Mouse (Mus musculus) ES-E14 (cell line): ENCODE measurements around the gene Tbpl1. TPM values are rescaled to one million over a fixed set of nuclear protein-coding genes. Genes with fewer than 3 reads are reported as not detected.

Experiments used
- DNase-seq: peaks from one replicate; pipeline ENCODE4 v3.0.0-alpha.2; 2013; ENCODE audit warnings: low read depth, low spot score
- H3K27ac ChIP-seq: 2 replicates; pipeline ENCODE4 v1.5.1; 2012; ENCODE audit warnings: low read depth, mild to moderate bottlenecking, low read length, moderate library complexity, mixed read lengths; ENCODE audit not compliant: poor library complexity, insufficient read depth, severe bottlenecking
- H3K36me3 ChIP-seq: 2 replicates; pipeline ENCODE4 v1.6.1; 2012; ENCODE audit warnings: mild to moderate bottlenecking, low read length, moderate library complexity, mixed read lengths; ENCODE audit not compliant: control insufficient read depth, poor library complexity, insufficient read depth, severe bottlenecking
- H3K4me1 ChIP-seq, 2 experiments: fragments of 150-350 bp in 1 of 2; sonication (generic) in 1 of 2; 2 replicates each; pipeline ENCODE4 v1.6.1; 2012; ENCODE audit warnings: low read length in 2 of 2, mild to moderate bottlenecking in 1 of 2, mixed read lengths in 1 of 2; ENCODE audit not compliant: control insufficient read depth in 2 of 2, insufficient read depth in 2 of 2, poor library complexity in 1 of 2
- H3K4me3 ChIP-seq, 2 experiments: fragments of 150-350 bp in 1 of 2; sonication (generic) in 1 of 2; 2 replicates each; pipeline ENCODE4 v1.5.1; 2012; ENCODE audit warnings: low read length in 2 of 2, low read depth in 1 of 2, mild to moderate bottlenecking in 1 of 2, mixed read lengths in 1 of 2; ENCODE audit not compliant: insufficient read depth in 1 of 2, poor library complexity in 1 of 2, severe bottlenecking in 1 of 2
- H3K9ac ChIP-seq: 2 replicates; pipeline ENCODE4 v1.6.1; 2012; ENCODE audit warnings: low read depth, mild to moderate bottlenecking, low read length, mixed read lengths; ENCODE audit not compliant: poor library complexity, insufficient read depth, severe bottlenecking
- H3K9me3 ChIP-seq: fragments of 150-350 bp; sonication (generic); 2 replicates; pipeline ENCODE4 v1.6.1; 2012; ENCODE audit warnings: low read depth, mild to moderate bottlenecking, low read length; ENCODE audit not compliant: control insufficient read depth, insufficient read depth
- CHD2 ChIP-seq: IDR thresholded peaks from 2 replicates; pipeline ENCODE4 v1.6.1; 2014; ENCODE audit warnings: mild to moderate bottlenecking, low read depth, low read length, inconsistent platforms
- HCFC1 ChIP-seq: IDR thresholded peaks from 2 replicates; pipeline ENCODE4 v1.6.1; 2012; ENCODE audit warnings: low read length, inconsistent platforms, borderline replicate concordance; ENCODE audit not compliant: insufficient read depth
- MAFK ChIP-seq: IDR thresholded peaks from 2 replicates; pipeline ENCODE4 v1.6.1; 2014; ENCODE audit warnings: mild to moderate bottlenecking, low read depth, low read length, inconsistent platforms; ENCODE audit not compliant: insufficient read depth
- ZC3H11A ChIP-seq: IDR thresholded peaks from 2 replicates; pipeline ENCODE4 v1.6.1; 2012; ENCODE audit warnings: low read depth, mild to moderate bottlenecking, inconsistent platforms, low read length, borderline replicate concordance
- ZNF384 ChIP-seq: IDR thresholded peaks from 2 replicates; pipeline ENCODE4 v1.6.1; 2012; ENCODE audit warnings: low read depth, low read length, inconsistent platforms
- in situ Hi-C, 2 experiments: fragments of 600-800 bp; cut with MboI; formaldehyde crosslinking; loops; one replicate each; pipeline ENCODE4 v1.15.1; 2025; ENCODE audit warnings: low sequenced_read_pairs in 2 of 2, inconsistent platforms in 1 of 2; ENCODE audit not compliant: unreplicated experiment in 2 of 2
- total RNA-seq: library from RNA; depleted of rRNA; stranded (reverse); fragments of 300-350 nt; gene quantifications from 2 replicates; pipeline ENCODE4 v1.2.3, GENCODE M21; 2012

The Tbpl1 gene
- total RNA-seq, 1 experiment, result 26.8 TPM

- no peak for TF ChIP-seq ZC3H11A
- no peak for TF ChIP-seq MAFK
- no peak for TF ChIP-seq CHD2
- TF ChIP-seq ZNF384, result no peak
- no peak for TF ChIP-seq HCFC1
- H3K27ac ChIP-seq, result peak overlapping the region; percentile 14; the same call in 1 of the 2 replicates
- H3K36me3 ChIP-seq, result no peaks in the 10 kb centered on the region
- H3K9ac ChIP-seq, result peak overlapping the region; percentile 87
- peaks cover 0 to 5% of the 10 kb centered on the region in 2 experiments; a peak in 1 of 4 replicates for H3K4me1 ChIP-seq
- no peaks in the 10 kb centered on the region for H3K9me3 ChIP-seq
- no peak for DNase-seq
- H3K4me3 ChIP-seq, result peak overlapping the region; percentile 83 to 98
- in situ Hi-C loops, result no loop called here
Measured at GRCm38 (mm10) chr10:22730266-22730991, 1.3 kb downstream of the Tbpl1 start.

- Histone ChIP-seq H3K9ac (no peak overlapping the region), H3K4me3 (no peak overlapping the region), H3K4me1 (peaks cover 0 to 7% of the 10 kb centered on the region in 2 experiments; a peak in 1 of 4 replicates), H3K27ac (no peak overlapping the region), H3K9me3 (no peaks in the 10 kb centered on the region), H3K36me3 (no peaks in the 10 kb centered on the region)
- no peak for DNase-seq
- no peak for TF ChIP-seq HCFC1
- no peak for TF ChIP-seq ZC3H11A
- TF ChIP-seq ZNF384, result no peak
- TF ChIP-seq MAFK, result no peak
- TF ChIP-seq CHD2, result no peak
- in situ Hi-C loops, result no loop called here
Measured at GRCm38 (mm10) chr10:22728257-22728656, 3.5 kb downstream of the Tbpl1 start.

- TF ChIP-seq CHD2, result no peak
- Histone ChIP-seq H3K4me1 (peaks cover 0 to 2% of the 10 kb centered on the region in 2 experiments; a peak in 1 of 4 replicates), H3K4me3 (no peak overlapping the region), H3K27ac (no peak overlapping the region), H3K36me3 (no peaks in the 10 kb centered on the region), H3K9me3 (no peaks in the 10 kb centered on the region), H3K9ac (no peak overlapping the region)
- no peak for DNase-seq
- in situ Hi-C loops, result no loop called here
Measured at GRCm38 (mm10) chr10:22726295-22726694, 5.4 kb downstream of the Tbpl1 start.

GRCm38 (mm10) chr10:22725166-22725565, 6.6 kb downstream of the Tbpl1 start:
- no peaks in the 10 kb centered on the region for H3K9me3 ChIP-seq
- no peak overlapping the region for H3K9ac ChIP-seq
- in situ Hi-C loops, result no loop called here
- peaks cover 0 to 2% of the 10 kb centered on the region in 2 experiments; a peak in 1 of 4 replicates for H3K4me1 ChIP-seq
- no peak overlapping the region for H3K4me3 ChIP-seq
- no peak overlapping the region for H3K27ac ChIP-seq
- TF ChIP-seq CHD2 (no peak), MAFK (no peak), HCFC1 (no peak), ZC3H11A (no peak), ZNF384 (no peak)
- no peaks in the 10 kb centered on the region for H3K36me3 ChIP-seq
- no peak for DNase-seq
